Mouse (Mus musculus): ENCODE data around the gene Fam107b. TPM values are rescaled to one million over a fixed set of nuclear protein-coding genes. Genes with fewer than 3 reads are reported as not detected.

Fam107b gene
- total RNA-seq, 1 experiment from 2014 or later: 812 TPM

DNA sequence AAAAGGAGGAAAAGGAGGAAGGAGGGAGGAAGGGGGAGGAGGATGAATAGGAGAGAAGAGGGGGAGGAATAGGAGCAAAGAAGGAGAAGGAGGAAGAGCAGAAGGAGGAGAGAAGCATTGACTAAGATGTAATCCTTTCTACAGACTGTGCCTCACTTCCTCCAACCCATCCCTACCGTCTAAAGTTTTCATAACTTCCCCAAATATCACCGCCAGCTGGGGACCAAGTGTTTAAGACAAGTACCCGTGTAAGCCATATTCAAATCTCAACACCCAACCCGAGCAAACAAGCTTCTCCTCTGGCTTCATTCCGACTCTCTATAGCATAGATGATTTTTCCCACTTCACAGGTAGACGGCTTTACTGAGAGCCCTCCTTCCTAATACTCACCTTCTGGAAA lies 86.5 kb downstream of the Fam107b start:
- ATAC-seq (replicated peaks; ENCODE audit: low read depth, poor library complexity, severe bottlenecking): peak; percentile 33; the same call in 1 of the 2 replicates

GRCm38 (mm10) chr2:3657376-3657775 lies 87.1 kb downstream of the Fam107b start:
- no peak for ATAC-seq (replicated peaks; ENCODE audit: low read depth, poor library complexity, severe bottlenecking)

GRCm38 (mm10) chr2:3657811-3658730 lies 87.8 kb downstream of the Fam107b start:
- peak; percentile 92 for ATAC-seq (replicated peaks; ENCODE audit: low read depth, poor library complexity, severe bottlenecking)

GRCm38 (mm10) chr2:3658900-3659299 lies 88.6 kb downstream of the Fam107b start:
- ATAC-seq (replicated peaks; ENCODE audit: low read depth, poor library complexity, severe bottlenecking): no peak

DNA sequence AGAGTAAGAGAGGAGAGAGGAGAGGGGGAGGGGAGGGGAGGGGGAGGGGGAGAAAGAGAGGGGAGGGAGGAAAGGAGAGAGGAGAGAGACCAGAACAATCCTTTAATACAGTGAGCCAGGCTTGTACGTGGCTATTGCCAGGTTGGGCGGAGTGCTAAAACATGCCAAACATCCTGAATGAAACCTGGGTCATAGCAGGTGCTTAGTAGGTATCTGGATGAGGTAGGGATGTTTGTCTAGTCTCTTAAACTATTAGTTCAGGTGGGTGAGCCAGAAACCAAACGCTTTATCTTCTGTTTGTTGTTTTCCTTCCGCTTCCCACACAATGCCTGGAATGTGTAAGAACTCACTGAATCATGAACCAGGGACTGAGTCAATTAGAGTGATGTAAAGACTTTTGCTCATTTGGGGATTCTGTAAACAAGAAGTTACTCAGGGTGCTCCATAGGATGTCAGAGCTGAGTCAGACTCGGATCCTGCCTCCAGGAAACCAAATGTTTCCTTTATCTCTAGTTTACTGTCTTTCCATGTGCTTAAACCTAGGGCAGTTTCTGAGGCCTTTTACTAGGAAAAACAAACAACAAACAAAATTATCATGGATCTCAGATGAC lies 89.1 kb downstream of the Fam107b start:
- no peak for ATAC-seq (replicated peaks; ENCODE audit: low read depth, poor library complexity, severe bottlenecking)

GRCm38 (mm10) chr2:3664086-3664485 lies 93.8 kb downstream of the Fam107b start:
- ATAC-seq (replicated peaks; ENCODE audit: low read depth, poor library complexity, severe bottlenecking): peak; percentile 89

DNA sequence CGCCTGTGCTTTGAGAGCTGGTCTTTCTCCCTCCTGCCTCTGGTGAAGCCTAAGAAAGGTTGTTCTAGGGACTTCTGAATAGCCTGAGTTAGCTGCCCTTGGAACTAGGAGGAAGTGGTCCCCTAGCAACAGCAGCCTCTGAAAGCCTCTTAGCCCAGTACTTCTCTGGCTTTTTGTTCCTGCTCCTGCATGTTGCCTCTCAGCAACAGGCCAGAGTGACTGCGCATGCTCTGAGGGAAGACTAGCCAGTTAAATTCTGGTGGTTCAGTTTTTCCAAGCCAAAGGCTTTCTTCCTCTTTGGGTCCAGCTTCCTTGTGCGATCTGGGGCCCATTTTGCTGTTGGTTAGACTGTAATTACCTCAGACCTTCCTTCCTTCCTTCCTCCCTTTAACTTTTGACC lies 98.4 kb downstream of the Fam107b start:
- ATAC-seq (replicated peaks; ENCODE audit: low read depth, poor library complexity, severe bottlenecking): peak; percentile 73

- ATAC-seq (replicated peaks; ENCODE audit: low read depth, poor library complexity, severe bottlenecking): no peak
Observed at GRCm38 (mm10) chr2:3669646-3670045, 99.4 kb downstream of the Fam107b start.

DNA sequence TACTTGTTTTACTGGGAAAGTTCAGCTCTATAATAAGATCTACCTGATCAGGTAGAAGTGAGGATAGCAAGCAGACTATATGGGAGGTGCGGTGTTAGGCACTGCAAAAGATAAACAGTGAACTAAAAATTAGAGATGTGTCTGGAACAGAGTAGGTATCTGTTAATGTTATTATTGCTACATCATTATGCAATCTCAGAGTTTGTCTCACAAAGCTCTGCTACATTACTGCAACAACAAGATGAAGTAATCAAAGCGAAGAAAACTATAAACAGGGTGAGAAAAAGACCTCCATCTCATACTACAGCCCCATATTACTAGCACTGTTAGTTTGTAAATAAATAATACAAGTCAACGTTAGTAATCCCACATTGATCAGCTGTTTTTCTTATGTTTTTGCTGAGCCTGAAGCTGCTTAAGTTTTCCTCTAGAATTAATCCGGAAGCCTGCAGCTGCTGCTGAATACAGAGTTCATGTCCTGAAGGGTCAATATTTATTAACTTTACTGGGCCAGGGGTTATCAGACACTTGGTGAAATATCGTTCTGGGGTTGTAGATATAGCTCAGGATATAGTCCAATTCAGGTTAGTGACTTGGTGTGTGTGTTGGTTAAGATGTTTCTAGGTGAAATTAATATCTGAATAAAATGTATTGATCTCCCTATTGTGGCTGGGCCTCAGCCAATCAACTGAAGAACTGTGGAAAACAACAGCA lies 102.5 kb downstream of the Fam107b start:
- no peak for ATAC-seq (replicated peaks; ENCODE audit: low read depth, poor library complexity, severe bottlenecking)

GRCm38 (mm10) chr2:3675481-3675880 lies 105.2 kb downstream of the Fam107b start:
- ATAC-seq (replicated peaks; ENCODE audit: low read depth, poor library complexity, severe bottlenecking): no peak

GRCm38 (mm10) chr2:3682699-3683098 lies 112.4 kb downstream of the Fam107b start:
- no peak for ATAC-seq (replicated peaks; ENCODE audit: low read depth, poor library complexity, severe bottlenecking)

- ATAC-seq (replicated peaks; ENCODE audit: low read depth, poor library complexity, severe bottlenecking): no peak
Observed at GRCm38 (mm10) chr2:3683343-3683742, 113.1 kb downstream of the Fam107b start.

- ATAC-seq (replicated peaks; ENCODE audit: low read depth, poor library complexity, severe bottlenecking): no peak
Observed at GRCm38 (mm10) chr2:3683751-3684229, 113.5 kb downstream of the Fam107b start.

DNA sequence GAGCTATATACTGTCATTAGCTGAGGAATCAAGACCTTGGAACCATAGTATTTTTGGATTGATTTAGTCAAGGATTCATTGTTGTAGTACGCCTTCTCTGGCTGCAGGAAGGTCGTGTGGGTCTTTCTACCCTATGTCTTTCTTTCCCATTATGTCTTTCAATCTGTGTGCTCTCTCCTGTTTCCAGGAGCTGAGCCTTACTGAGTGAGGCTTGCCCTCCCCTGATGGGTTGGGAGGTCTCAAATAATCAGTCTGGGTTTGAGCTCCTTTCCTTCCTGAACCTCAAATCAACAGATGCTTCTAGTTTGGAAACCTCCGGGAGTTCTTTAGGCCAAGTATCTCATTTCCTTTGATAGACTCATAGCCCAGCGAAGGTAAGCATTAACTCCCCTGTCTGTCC lies 119.9 kb downstream of the Fam107b start:
- no peak for ATAC-seq (replicated peaks; ENCODE audit: low read depth, poor library complexity, severe bottlenecking)

- ATAC-seq (replicated peaks; ENCODE audit: low read depth, poor library complexity, severe bottlenecking): no peak
Observed at GRCm38 (mm10) chr2:3692833-3693232, 122.5 kb downstream of the Fam107b start.

GRCm38 (mm10) chr2:3695900-3696299 lies 125.6 kb downstream of the Fam107b start:
- no peak for ATAC-seq (replicated peaks; ENCODE audit: low read depth, poor library complexity, severe bottlenecking)

DNA sequence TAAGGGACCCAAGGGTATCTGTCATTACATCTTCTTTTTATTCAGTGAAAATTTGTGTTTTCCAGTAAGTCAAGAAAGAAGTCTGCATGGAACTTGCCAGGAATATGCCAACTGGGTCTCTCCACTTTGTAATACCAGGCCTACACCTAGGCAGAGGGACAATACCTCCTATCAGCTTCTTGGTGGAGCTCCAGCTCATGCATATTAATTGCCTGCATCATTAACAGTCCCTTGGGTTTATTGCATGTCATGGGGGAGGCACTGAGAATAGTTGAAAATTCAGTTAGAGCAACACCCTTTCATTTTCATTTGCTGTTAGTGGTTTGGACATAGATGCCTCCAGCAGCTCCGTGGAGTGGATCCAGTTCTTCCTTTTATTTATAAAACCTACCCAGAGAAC lies 130.1 kb downstream of the Fam107b start:
- ATAC-seq (replicated peaks; ENCODE audit: low read depth, poor library complexity, severe bottlenecking): peak; percentile 24; the same call in 1 of the 2 replicates

DNA sequence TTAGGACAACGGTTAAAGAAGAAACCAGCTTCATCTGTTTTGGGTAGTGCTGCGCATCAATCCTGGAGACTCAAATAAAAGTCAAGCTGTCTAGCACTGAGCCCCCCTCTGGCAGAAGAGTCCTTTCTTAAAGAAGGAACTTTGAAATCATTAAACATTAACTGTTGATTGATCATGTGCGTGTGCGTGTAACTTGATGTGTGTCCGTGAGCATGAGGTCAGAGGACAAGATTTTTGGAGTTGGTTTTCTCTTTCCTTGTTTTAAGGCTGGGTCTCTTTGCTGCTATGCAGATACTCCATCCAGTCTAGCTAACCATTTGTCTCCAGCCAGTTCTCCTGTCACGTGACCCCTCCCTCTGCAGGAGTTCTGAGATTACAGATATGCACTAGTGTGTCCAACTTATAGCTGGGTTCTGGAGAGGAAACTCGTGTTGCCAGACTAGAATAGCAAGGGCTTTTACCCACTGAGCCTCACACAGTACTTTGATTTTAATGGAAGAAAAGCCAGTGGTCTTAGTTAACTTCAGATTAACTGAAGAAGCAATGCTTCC lies 132.4 kb downstream of the Fam107b start:
- no peak for ATAC-seq (replicated peaks; ENCODE audit: low read depth, poor library complexity, severe bottlenecking)

DNA sequence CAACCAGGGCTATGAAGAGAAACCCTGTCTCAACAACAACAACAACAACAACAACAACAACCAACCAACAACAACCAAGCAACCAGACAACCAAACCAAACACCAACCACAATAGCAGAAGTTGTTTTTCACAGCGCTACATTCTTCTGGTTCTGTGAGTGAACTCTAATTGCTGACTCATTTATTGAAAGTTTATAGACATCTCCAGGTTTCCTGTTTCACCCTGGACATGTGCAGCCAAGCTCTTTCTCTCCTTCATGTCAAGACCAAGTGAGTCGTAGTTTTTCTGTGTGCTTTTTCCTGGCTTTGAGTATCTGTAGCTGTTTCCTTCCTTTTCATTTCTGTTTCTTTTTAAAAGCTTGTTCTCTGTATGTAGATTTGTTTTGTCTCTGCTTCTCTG lies 133.5 kb downstream of the Fam107b start:
- peak; percentile 68 for ATAC-seq (replicated peaks; ENCODE audit: low read depth, poor library complexity, severe bottlenecking)

Measured in common myeloid progenitor, adult 5-6 weeks (primary cell).